Mouse (Mus musculus) MEL (cell line): Measurements from ENCODE around the gene Hsd17b2. TPM values are rescaled to one million over a fixed set of nuclear protein-coding genes. Genes with fewer than 3 reads are reported as not detected.

Experiments
- DNase-seq: peaks from one replicate; pipeline ENCODE4 v3.0.0; 2011; ENCODE audit warnings: low read depth, low spot score
- H3K27ac ChIP-seq: 2 replicates; pipeline ENCODE4 v1.5.1; 2012; ENCODE audit warnings: low read depth, mild to moderate bottlenecking, control low read depth, low read length, moderate library complexity; ENCODE audit not compliant: control insufficient read depth
- H3K27me3 ChIP-seq, 2 experiments: fragments of 150-350 bp in 1 of 2; sonication (generic) in 1 of 2; 2 replicates each; pipeline ENCODE4 v1.6.1; 2012; ENCODE audit warnings: low read length in 2 of 2, mild to moderate bottlenecking in 2 of 2, improper control_type of control experiment in 1 of 2, moderate library complexity in 1 of 2; ENCODE audit not compliant: insufficient read depth in 2 of 2, control insufficient read depth in 1 of 2
- H3K36me3 ChIP-seq, 2 experiments: 2 replicates each; pipeline ENCODE4 v1.6.1; 2012 to 2014; ENCODE audit warnings: low read length in 2 of 2, improper control_type of control experiment in 1 of 2, inconsistent platforms in 1 of 2, mild to moderate bottlenecking in 1 of 2; ENCODE audit not compliant: insufficient read depth in 2 of 2, control insufficient read depth in 1 of 2
- H3K4me1 ChIP-seq, 2 experiments: fragments of 150-350 bp in 1 of 2; sonication (generic) in 1 of 2; 2 replicates each; pipeline ENCODE4 v1.6.1; 2012; ENCODE audit warnings: low read length in 2 of 2, improper control_type of control experiment in 1 of 2, mild to moderate bottlenecking in 1 of 2; ENCODE audit not compliant: insufficient read depth in 2 of 2, control insufficient read depth in 1 of 2
- H3K4me3 ChIP-seq, 2 experiments: fragments of 150-350 bp in 1 of 2; sonication (generic) in 1 of 2; 2 replicates each; pipeline ENCODE4 v1.5.1; 2012; ENCODE audit warnings: low read depth in 2 of 2, low read length in 2 of 2, mild to moderate bottlenecking in 2 of 2, moderate library complexity in 2 of 2, control low read depth in 1 of 2, improper control_type of control experiment in 1 of 2; ENCODE audit not compliant: control insufficient read depth in 1 of 2, insufficient read depth in 1 of 2
- H3K79me2 ChIP-seq: 2 replicates; pipeline ENCODE4 v1.6.1; 2012; ENCODE audit warnings: mild to moderate bottlenecking, low read length, moderate library complexity; ENCODE audit not compliant: control insufficient read depth, poor library complexity, insufficient read depth
- H3K9ac ChIP-seq: 2 replicates; pipeline ENCODE4 v1.6.1; 2012; ENCODE audit warnings: low read depth, mild to moderate bottlenecking, control low read depth, low read length, moderate library complexity; ENCODE audit not compliant: control insufficient read depth, poor library complexity, severe bottlenecking
- H3K9me3 ChIP-seq: fragments of 150-350 bp; sonication (generic); replicated peaks from 2 replicates; pipeline ENCODE4 v1.6.1; 2012; ENCODE audit warnings: mild to moderate bottlenecking, low read length, improper control_type of control experiment, moderate library complexity; ENCODE audit not compliant: insufficient read depth
- BHLHE40 ChIP-seq: IDR thresholded peaks from 2 replicates; pipeline ENCODE4 v1.6.1; 2012; ENCODE audit warnings: low read depth, mild to moderate bottlenecking, inconsistent platforms, low read length, improper control_type of control experiment, borderline replicate concordance
- CTCF ChIP-seq, 3 experiments: IDR thresholded peaks in 2 of 3; conservative IDR thresholded peaks in 1 of 3; 2 replicates each; pipeline ENCODE4 v1.5.1; 2011 to 2012; ENCODE audit warnings: low read length in 3 of 3, low read depth in 2 of 3, mild to moderate bottlenecking in 2 of 3, improper control_type of control experiment in 1 of 3, inconsistent platforms in 1 of 3, mixed read lengths in 1 of 3, moderate library complexity in 1 of 3; ENCODE audit not compliant: control insufficient read depth in 1 of 3, insufficient read depth in 1 of 3, poor library complexity in 1 of 3, severe bottlenecking in 1 of 3
- E2F4 ChIP-seq: IDR thresholded peaks from 2 replicates; pipeline ENCODE4 v1.6.1; 2011; ENCODE audit warnings: low read depth, low read length, improper control_type of control experiment, borderline replicate concordance
- ELF1 ChIP-seq: IDR thresholded peaks from 2 replicates; pipeline ENCODE4 v1.6.1; 2014; ENCODE audit warnings: low read depth, mild to moderate bottlenecking, inconsistent platforms, low read length, improper control_type of control experiment, moderate library complexity
- EP300 ChIP-seq, 2 experiments: IDR thresholded peaks; 2 replicates each; pipeline ENCODE4 v1.6.1; 2011; ENCODE audit warnings: improper control_type of control experiment in 2 of 2, low read length in 2 of 2, low read depth in 1 of 2, mild to moderate bottlenecking in 1 of 2
- ETS1 ChIP-seq: IDR thresholded peaks from 2 replicates; pipeline ENCODE4 v1.6.1; 2012; ENCODE audit warnings: low read depth, mild to moderate bottlenecking, inconsistent platforms, low read length, improper control_type of control experiment, moderate library complexity
- GABPA ChIP-seq: IDR thresholded peaks from 2 replicates; pipeline ENCODE4 v1.6.1; 2012; ENCODE audit warnings: low read depth, mild to moderate bottlenecking, inconsistent platforms, low read length, improper control_type of control experiment, moderate library complexity
- GATA1 ChIP-seq: IDR thresholded peaks from 2 replicates; pipeline ENCODE4 v1.6.1; 2011; ENCODE audit warnings: low read depth, low read length, improper control_type of control experiment
- HCFC1 ChIP-seq: IDR thresholded peaks from 2 replicates; pipeline ENCODE4 v1.6.1; 2012; ENCODE audit warnings: low read depth, mild to moderate bottlenecking, inconsistent platforms, low read length, improper control_type of control experiment, moderate library complexity
- JUND ChIP-seq: IDR thresholded peaks from 2 replicates; pipeline ENCODE4 v1.6.1; 2011; ENCODE audit warnings: low read depth, mild to moderate bottlenecking, improper control_type of control experiment, low read length
- KAT2A ChIP-seq: conservative IDR thresholded peaks from 2 replicates; pipeline ENCODE4 v1.6.1; 2012; ENCODE audit warnings: low read depth, low read length, improper control_type of control experiment, inconsistent platforms
- MAFK ChIP-seq: IDR thresholded peaks from 2 replicates; pipeline ENCODE4 v1.6.1; 2011; ENCODE audit warnings: low read depth, mild to moderate bottlenecking, low read length, improper control_type of control experiment, borderline replicate concordance
- MAZ ChIP-seq: IDR thresholded peaks from 2 replicates; pipeline ENCODE4 v1.6.1; 2012; ENCODE audit warnings: low read depth, mild to moderate bottlenecking, inconsistent platforms, low read length, improper control_type of control experiment
- MXI1 ChIP-seq: IDR thresholded peaks from 2 replicates; pipeline ENCODE4 v1.6.1; 2011; ENCODE audit warnings: mild to moderate bottlenecking, low read depth, low read length, improper control_type of control experiment
- MYB ChIP-seq: IDR thresholded peaks from 2 replicates; pipeline ENCODE4 v1.6.1; 2011; ENCODE audit warnings: mild to moderate bottlenecking, low read depth, low read length, improper control_type of control experiment
- MYC ChIP-seq: IDR thresholded peaks from 2 replicates; pipeline ENCODE4 v1.6.1; 2011; ENCODE audit warnings: low read depth, mild to moderate bottlenecking, low read length, improper control_type of control experiment, moderate library complexity
- NELFE ChIP-seq: IDR thresholded peaks from 2 replicates; pipeline ENCODE4 v1.6.1; 2011; ENCODE audit warnings: low read depth, low read length, improper control_type of control experiment
- NRF1 ChIP-seq: IDR thresholded peaks from 2 replicates; pipeline ENCODE4 v1.6.1; 2014; ENCODE audit warnings: low read depth, mild to moderate bottlenecking, inconsistent platforms, low read length, improper control_type of control experiment, moderate library complexity; ENCODE audit not compliant: poor library complexity, insufficient read depth, severe bottlenecking
- POLR2AphosphoS2 ChIP-seq: IDR thresholded peaks from 2 replicates; pipeline ENCODE4 v1.6.1; 2011; ENCODE audit warnings: low read length, improper control_type of control experiment
- POLR2AphosphoS5 ChIP-seq: IDR thresholded peaks from 2 replicates; pipeline ENCODE4 v1.6.1; 2012; ENCODE audit warnings: low read depth, borderline replicate concordance, mild to moderate bottlenecking, inconsistent platforms, low read length, moderate library complexity, mixed read lengths
- RAD21 ChIP-seq: IDR thresholded peaks from 2 replicates; pipeline ENCODE4 v1.6.1; 2011; ENCODE audit warnings: mild to moderate bottlenecking, low read depth, low read length, improper control_type of control experiment
- SIN3A ChIP-seq: IDR thresholded peaks from 2 replicates; pipeline ENCODE4 v1.6.1; 2012; ENCODE audit warnings: low read length, improper control_type of control experiment, inconsistent platforms
- SMC3 ChIP-seq: IDR thresholded peaks from 2 replicates; pipeline ENCODE4 v1.6.1; 2011; ENCODE audit warnings: low read depth, low read length, improper control_type of control experiment
- TAL1 ChIP-seq: IDR thresholded peaks from 2 replicates; pipeline ENCODE4 v1.6.1; 2012; ENCODE audit warnings: mild to moderate bottlenecking, inconsistent platforms, low read length, moderate library complexity, mixed read lengths
- TBP ChIP-seq: IDR thresholded peaks from 2 replicates; pipeline ENCODE4 v1.8.0; 2011; ENCODE audit warnings: low read depth, low read length, improper control_type of control experiment
- TCF12 ChIP-seq: IDR thresholded peaks from 2 replicates; pipeline ENCODE4 v1.6.1; 2014; ENCODE audit warnings: low read depth, mild to moderate bottlenecking, inconsistent platforms, low read length, improper control_type of control experiment, moderate library complexity
- UBTF ChIP-seq: IDR thresholded peaks from 2 replicates; pipeline ENCODE4 v1.6.1; 2012; ENCODE audit warnings: low read depth, mild to moderate bottlenecking, inconsistent platforms, low read length, improper control_type of control experiment, moderate library complexity, borderline replicate concordance; ENCODE audit not compliant: insufficient read depth
- USF1 ChIP-seq: IDR thresholded peaks from 2 replicates; pipeline ENCODE4 v1.6.1; 2014; ENCODE audit warnings: low read depth, mild to moderate bottlenecking, inconsistent platforms, low read length, improper control_type of control experiment, moderate library complexity
- USF2 ChIP-seq, 2 experiments: IDR thresholded peaks; 2 replicates each; pipeline ENCODE4 v1.6.1; 2011 to 2012; ENCODE audit warnings: improper control_type of control experiment in 2 of 2, low read length in 2 of 2, borderline replicate concordance in 1 of 2, inconsistent platforms in 1 of 2, low read depth in 1 of 2, mild to moderate bottlenecking in 1 of 2; ENCODE audit not compliant: insufficient read depth in 1 of 2
- ZC3H11A ChIP-seq: IDR thresholded peaks from 2 replicates; pipeline ENCODE4 v1.6.1; 2012; ENCODE audit warnings: low read depth, mild to moderate bottlenecking, inconsistent platforms, low read length, improper control_type of control experiment
- ZMIZ1 ChIP-seq: IDR thresholded peaks from 2 replicates; pipeline ENCODE4 v1.6.1; 2012; ENCODE audit warnings: low read depth, mild to moderate bottlenecking, inconsistent platforms, low read length, improper control_type of control experiment, moderate library complexity
- polyA plus RNA-seq, 2 experiments: library from polyadenylated mRNA; stranded (reverse) in 1 of 2; unstranded in 1 of 2; fragments of >175 nt in 1 of 2; fragments of >200 nt in 1 of 2; gene quantifications; 2 replicates each; pipeline versions ENCODE4 v1.2.1 to v1.2.4; 2012; ENCODE audit warnings: low replicate concordance in 2 of 2, low read depth in 1 of 2; ENCODE audit not compliant: insufficient read length in 2 of 2, insufficient read depth in 1 of 2, missing spikeins in 1 of 2
- total RNA-seq: library from RNA; depleted of rRNA; stranded (reverse); fragments of 300-350 nt; gene quantifications from 2 replicates; pipeline ENCODE4 v1.2.3, GENCODE M21; 2012

Hsd17b2 gene
- total and polyA plus RNA-seq, 3 experiments: not detected

DNA sequence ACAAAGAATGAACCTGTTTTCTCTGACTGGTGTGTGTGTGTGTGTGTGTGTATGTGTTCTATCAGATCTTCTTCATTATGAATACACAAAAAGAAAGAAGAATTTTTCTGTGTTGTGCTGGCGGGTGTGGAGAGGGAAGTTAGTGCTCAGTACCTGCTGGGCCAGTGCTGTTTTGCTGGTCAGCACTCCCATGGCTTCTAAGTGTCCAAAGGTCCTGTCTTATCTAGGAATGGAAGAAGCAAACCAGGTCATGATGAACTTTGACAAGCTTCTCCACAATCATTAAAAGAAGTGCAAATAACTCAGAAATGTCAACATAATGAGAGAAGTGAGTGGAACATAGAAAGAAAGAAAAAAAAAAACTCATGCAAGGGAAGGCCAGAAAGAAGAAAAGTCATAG, 6.1 kb upstream of the Hsd17b2 start:
- Histone ChIP-seq H3K79me2 (no peaks in the 10 kb centered on the region), H3K4me1 (no peaks in the 10 kb centered on the region), H3K9ac (no peak overlapping the region), H3K36me3 (no peaks in the 10 kb centered on the region), H3K4me3 (no peak overlapping the region), H3K27ac (no peak overlapping the region), H3K9me3 (no peaks in the 10 kb centered on the region), H3K27me3 (no peaks in the 10 kb centered on the region)
- no peak for DNase-seq
- no peak for TF ChIP-seq NRF1
- no peak for TF ChIP-seq POLR2AphosphoS2
- TF ChIP-seq SMC3: no peak
- no peak for TF ChIP-seq ZMIZ1
- TF ChIP-seq UBTF: no peak
- no peak for TF ChIP-seq GATA1
- TF ChIP-seq USF1: no peak
- no peak for TF ChIP-seq TBP
- no peak for TF ChIP-seq TAL1
- no peak for TF ChIP-seq MAFK
- TF ChIP-seq USF2 (IDR thresholded peaks at IDR 0.05; ENCODE audit: borderline replicate concordance in 1 of 2, insufficient read depth in 1 of 2, low read depth in 1 of 2, low read length in 2 of 2): no peak
- no peak for TF ChIP-seq MYC
- no peak for TF ChIP-seq ETS1
- TF ChIP-seq RAD21: no peak
- no peak for TF ChIP-seq JUND
- TF ChIP-seq MYB: no peak
- no peak for TF ChIP-seq HCFC1
- no peak for TF ChIP-seq MXI1
- TF ChIP-seq SIN3A: no peak
- TF ChIP-seq EP300 (IDR thresholded peaks at IDR 0.05; ENCODE audit: low read depth in 1 of 2, low read length in 2 of 2): no peak

DNA sequence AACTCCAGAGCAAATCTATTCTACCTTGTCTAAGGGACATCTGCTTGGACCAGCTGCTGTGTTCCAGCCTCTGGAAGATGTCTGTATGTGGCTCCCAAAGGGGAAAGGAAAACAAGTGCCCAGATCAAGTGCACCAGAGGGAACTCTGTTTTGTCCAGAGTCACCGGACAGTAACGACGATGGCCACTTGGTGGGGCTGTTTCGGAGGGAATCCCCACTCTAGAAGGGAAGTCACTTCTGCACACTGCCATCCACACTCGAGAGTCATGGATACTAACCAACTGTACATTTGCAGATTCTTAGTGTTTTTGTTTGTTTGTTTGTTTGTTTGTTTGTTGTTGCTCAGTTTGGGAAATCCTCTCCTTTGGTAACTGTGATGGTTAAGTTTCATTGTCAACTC, 4.5 kb upstream of the Hsd17b2 start:
- Histone ChIP-seq H3K36me3 (no peaks in the 10 kb centered on the region), H3K27me3 (no peaks in the 10 kb centered on the region), H3K79me2 (no peaks in the 10 kb centered on the region), H3K4me1 (no peaks in the 10 kb centered on the region), H3K9me3 (no peaks in the 10 kb centered on the region), H3K4me3 (no peak overlapping the region), H3K27ac (no peak overlapping the region), H3K9ac (no peak overlapping the region)
- DNase-seq: peak; percentile 6
- TF ChIP-seq NELFE: no peak
- no peak for TF ChIP-seq E2F4
- TF ChIP-seq KAT2A: no peak
- no peak for TF ChIP-seq POLR2AphosphoS5
- peak; percentile 36 for TF ChIP-seq RAD21
- TF ChIP-seq ZC3H11A: no peak
- TF ChIP-seq NRF1: no peak
- TF ChIP-seq BHLHE40: no peak
- TF ChIP-seq JUND: no peak
- TF ChIP-seq EP300 (IDR thresholded peaks at IDR 0.05; ENCODE audit: low read depth in 1 of 2, low read length in 2 of 2): no peak
- no peak for TF ChIP-seq MAZ
- TF ChIP-seq MYC: no peak
- no peak for TF ChIP-seq GATA1
- no peak for TF ChIP-seq SIN3A
- TF ChIP-seq ETS1: no peak
- TF ChIP-seq TCF12: no peak
- no peak for TF ChIP-seq GABPA
- TF ChIP-seq MXI1: no peak
- TF ChIP-seq ELF1: no peak
- TF ChIP-seq CTCF (IDR thresholded peaks at IDR 0.05 in 2 of 3, conservative IDR thresholded peaks at IDR 0.05 in 1 of 3; ENCODE audit: control insufficient read depth in 1 of 3, insufficient read depth in 1 of 3, low read depth in 2 of 3, low read length in 3 of 3, poor library complexity in 1 of 3, severe bottlenecking in 1 of 3): peak; percentile 25 to 43 (median 34); a peak in 5 of 6 replicates
- TF ChIP-seq UBTF: no peak
- no peak for TF ChIP-seq MAFK
